In the genomic region with DNA sequence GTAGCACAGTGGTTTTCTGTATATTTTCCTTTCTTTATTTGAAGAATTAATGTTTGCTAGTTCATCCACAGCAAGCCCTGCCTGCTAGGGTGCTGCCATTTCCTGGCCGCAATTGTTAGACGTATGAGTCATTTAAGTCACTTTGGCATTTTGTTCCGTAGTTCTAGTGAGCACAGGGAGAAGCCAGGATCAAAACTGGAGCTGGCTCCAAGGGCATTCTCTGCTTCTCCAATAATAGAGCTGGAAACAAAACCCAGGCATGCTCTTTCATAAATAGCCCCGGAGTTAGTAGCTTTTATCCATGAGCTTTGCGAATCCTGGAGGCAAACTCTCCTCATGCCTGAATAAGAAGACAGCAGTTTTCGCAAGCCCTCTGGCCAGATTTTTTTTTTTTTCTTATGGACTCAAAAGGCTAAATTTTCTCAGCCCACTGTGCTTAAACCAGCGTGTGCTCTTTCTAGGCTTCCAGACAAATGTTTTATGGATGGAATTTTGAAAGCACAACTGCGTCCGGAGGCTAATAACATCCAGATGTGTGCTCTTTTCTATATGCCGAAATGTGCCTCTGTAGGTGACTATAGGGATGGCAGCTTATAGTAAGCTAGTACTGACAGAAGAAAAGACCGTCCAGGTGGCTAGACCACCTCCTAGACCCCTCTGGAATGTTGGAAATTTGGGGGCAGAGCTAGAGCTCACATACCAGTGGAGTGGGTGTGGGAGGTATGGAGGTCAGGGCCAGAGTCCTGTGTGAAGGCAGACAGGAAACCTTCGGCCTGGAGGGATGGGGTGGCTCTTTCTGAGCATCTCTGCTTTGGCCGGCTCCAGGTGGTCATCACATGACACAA, we compare ENCODE assay signal across 7 mouse cellular contexts. TPM values are rescaled to one million over a fixed set of nuclear protein-coding genes. Genes with fewer than 3 reads are reported as not detected.
DNase-seq lines count a peak whose midpoint lies in the region; ATAC-seq and TF ChIP-seq lines count a peak whose summit lies in the region.

No protein-coding gene starts in this region.

- H3K4me3 ChIP-seq in thymus, adult 2 months (ENCODE audit: control insufficient read depth, insufficient read depth, low read length) = peak overlapping the region; percentile 56
- H3K4me3 ChIP-seq in heart, postnatal 0 days (ENCODE audit: low read depth, low read length) = peak overlapping the region; percentile 60
- H3K4me3 ChIP-seq in liver, embryonic 16.5 days (ENCODE audit: low read depth, low read length) = peak overlapping the region; percentile 69

- H3K9me3 ChIP-seq in heart, postnatal 0 days (replicated peaks; ENCODE audit: control insufficient read depth, low read length) = no peaks in the 10 kb centered on the region
- H3K9me3 ChIP-seq in liver, embryonic 16.5 days (replicated peaks; ENCODE audit: control insufficient read depth, low read length) = no peaks in the 10 kb centered on the region

- no peak overlapping the region for H3K27ac ChIP-seq in thymus, adult 2 months (ENCODE audit: control insufficient read depth, insufficient read depth, low read length)
- peak overlapping the region; percentile 61 for H3K27ac ChIP-seq in heart, postnatal 0 days (ENCODE audit: low read depth)
- H3K27ac ChIP-seq in liver, embryonic 16.5 days (ENCODE audit: low read length) = no peak overlapping the region

- peak overlapping the region; percentile 75; the same call in 1 of the 2 replicates for H3K9ac ChIP-seq in heart, postnatal 0 days (replicated peaks; ENCODE audit: low read depth, low read length)
- H3K9ac ChIP-seq in liver, embryonic 16.5 days (ENCODE audit: low read depth, low read length) = peak overlapping the region; percentile 65; the same call in 1 of the 2 replicates

- no peak for TF ChIP-seq CTCF in thymus, adult 2 months (IDR thresholded peaks at IDR 0.05; ENCODE audit: borderline replicate concordance, control insufficient read depth, extremely low read depth, insufficient read depth, low read length, poor library complexity)
- no peak for TF ChIP-seq CTCF in heart, postnatal 0 days (IDR thresholded peaks at IDR 0.05; ENCODE audit: low read depth)

- ATAC-seq in heart, postnatal 0 days (ENCODE audit: insufficient read depth, low read depth) = peak; percentile 48
- peak; percentile 39 for ATAC-seq in liver, embryonic 16.5 days (ENCODE audit: low read depth)

- 49% methylated on average over 13 of the region's 13 CpGs for WGBS in thymus, adult 2 months
- WGBS in heart, postnatal 0 days = 13% methylated on average over 13 of the region's 13 CpGs
- 32% methylated on average over 13 of the region's 13 CpGs for WGBS in liver, embryonic 16.5 days (ENCODE audit: insufficient replicate concordance)

- no peak for DNase-seq in thymus, adult 2 months
- no peak for DNase-seq in thymus, postnatal 25 days
- peak; percentile 56 for DNase-seq in embryo, embryonic 11.5 days (ENCODE audit: low read depth, low spot score)
- peak; percentile 67 for DNase-seq in heart, postnatal 0 days (ENCODE audit: low spot score)
- no peak for DNase-seq in B cell, adult 2 months
- DNase-seq in testis, postnatal 10 days (ENCODE audit: low spot score) = no peak

- TF ChIP-seq POLR2A in thymus, adult 2 months (IDR thresholded peaks at IDR 0.05; ENCODE audit: control insufficient read depth, extremely low read depth, insufficient read depth, low read length, poor library complexity) = no peak

- H3K27me3 ChIP-seq in thymus, adult 2 months (ENCODE audit: control insufficient read depth, insufficient read depth, low read length) = no peaks in the 10 kb centered on the region
- H3K27me3 ChIP-seq in heart, postnatal 0 days (ENCODE audit: control insufficient read depth, insufficient read depth, low read length) = no peaks in the 10 kb centered on the region
- H3K27me3 ChIP-seq in liver, embryonic 16.5 days (ENCODE audit: control insufficient read depth, insufficient read depth, low read depth, low read length) = peaks cover 6% of the 10 kb centered on the region; the same call in 1 of the 2 replicates

- peak overlapping the region; percentile 96 for H3K4me2 ChIP-seq in heart, postnatal 0 days (ENCODE audit: low read depth, low read length)
- H3K4me2 ChIP-seq in liver, embryonic 16.5 days (ENCODE audit: low read depth, low read length) = peak overlapping the region; percentile 94

- H3K36me3 ChIP-seq in thymus, adult 2 months (ENCODE audit: control insufficient read depth, insufficient read depth, low read length) = no peaks in the 10 kb centered on the region
- H3K36me3 ChIP-seq in heart, postnatal 0 days (replicated peaks; ENCODE audit: control insufficient read depth, insufficient read depth, low read length) = peaks cover 8% of the 10 kb centered on the region; the same call in 1 of the 2 replicates
- peaks cover under 1% of the 10 kb centered on the region; the same call in 1 of the 2 replicates for H3K36me3 ChIP-seq in liver, embryonic 16.5 days (ENCODE audit: control insufficient read depth, insufficient read depth)

- TF ChIP-seq EP300 in heart, postnatal 0 days (IDR thresholded peaks at IDR 0.05; ENCODE audit: low read depth) = no peak

- H3K4me1 ChIP-seq in thymus, adult 2 months (replicated peaks; ENCODE audit: control insufficient read depth, insufficient read depth, low read length) = peaks cover 11% of the 10 kb centered on the region
- H3K4me1 ChIP-seq in heart, postnatal 0 days (ENCODE audit: control insufficient read depth, insufficient read depth) = peaks cover 16% of the 10 kb centered on the region; the same call in 1 of the 2 replicates
- H3K4me1 ChIP-seq in liver, embryonic 16.5 days (ENCODE audit: control insufficient read depth, low read depth, low read length) = peaks cover 12% of the 10 kb centered on the region

RNA-seq across cellular contexts. Expression of gene Gsto1, which starts 0.6 kb away (rescaled TPM):
- 20.4 and 30.4 TPM in 2 replicates for polyA plus RNA-seq in thymus, adult 2 months (2012; rRNA removed)
- total RNA-seq in heart, postnatal 0 days (2014; rRNA removed; ENCODE audit: low replicate concordance) = 136 and 146 TPM in 2 replicates
- 127 and 140 TPM in 2 replicates for polyA plus RNA-seq in heart, postnatal 0 days (2015; fragmentation: Nextera tagmentation; extraction: Ambion mirVana)
- polyA plus RNA-seq in liver, embryonic 16.5 days (2015; fragmentation: Nextera tagmentation; extraction: Ambion mirVana) = 123 and 134 TPM in 2 replicates

RNA-seq across cellular contexts. Expression of gene Gsto2, which starts 11.2 kb away (rescaled TPM):
- 0.14 and 0.84 TPM in 2 replicates for polyA plus RNA-seq in thymus, adult 2 months (2012; rRNA removed)
- total RNA-seq in heart, postnatal 0 days (2014; rRNA removed; ENCODE audit: low replicate concordance) = 11.4 TPM in 1 of 2 replicates, not detected in the other
- polyA plus RNA-seq in heart, postnatal 0 days (2015; fragmentation: Nextera tagmentation; extraction: Ambion mirVana) = 1.7 and 2.1 TPM in 2 replicates
- polyA plus RNA-seq in liver, embryonic 16.5 days (2015; fragmentation: Nextera tagmentation; extraction: Ambion mirVana) = 0.07 and 0.08 TPM in 2 replicates

Comparison
In these comparisons a context has a peak if more than half of its experiments do, and no peak if none do; other contexts are left out.
1. DNase-seq: peak in embryo, embryonic 11.5 days (single experiment) and heart, postnatal 0 days (single experiment); none in thymus, adult 2 months (single experiment), thymus, postnatal 25 days (single experiment), B cell, adult 2 months (0 of 2) and testis, postnatal 10 days (single experiment).
2. Peak in every context shown above with its lines, with median percentiles within 50 percentile points of each other: H3K4me3 ChIP-seq.